ENCODE assay signal across 8 mouse cellular contexts in the genomic region with DNA sequence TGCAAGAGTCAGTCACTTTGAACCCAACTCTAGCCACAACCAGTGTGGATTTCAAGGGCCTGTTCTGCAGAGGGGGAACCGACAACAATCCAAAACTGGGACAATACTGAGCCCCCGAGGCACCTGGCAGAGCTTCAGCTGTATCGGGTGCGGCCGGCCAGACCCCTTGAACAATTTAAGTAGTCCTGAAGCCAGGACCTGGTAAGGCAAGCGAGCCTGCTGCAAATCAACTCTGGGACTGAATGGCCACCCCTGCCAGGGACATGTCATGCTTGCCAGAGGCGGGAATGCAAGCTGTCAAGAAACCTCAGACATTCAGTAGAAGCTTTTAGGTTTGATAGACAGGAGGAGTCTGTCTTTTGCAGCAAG. TPM values are rescaled to one million over a fixed set of nuclear protein-coding genes. Genes with fewer than 3 reads are reported as not detected.
A peak's percentile ranks its signal among the peaks of the same experiment; 100 is the strongest.
DNase-seq lines count a peak whose midpoint lies in the region; ATAC-seq lines count a peak whose summit lies in the region.

No protein-coding gene starts in this region.

- no peak overlapping the region for H3K27ac ChIP-seq in midbrain, embryonic 11.5 days (ENCODE audit: low read depth, low read length)

- H3K4me1 ChIP-seq in midbrain, embryonic 11.5 days (ENCODE audit: control insufficient read depth, insufficient read depth, low read length): peaks cover 49% of the 10 kb centered on the region

- intact Hi-C loops in gastrocnemius, postnatal 14 days (cut with DNase I; ENCODE audit: low total_unique reads): loop anchor here (5.0 to 10.0 kb wide), 3 partner anchors 274 to 622 kb away; no protein-coding TSS in a partner anchor

- H3K4me3 ChIP-seq in midbrain, embryonic 11.5 days (ENCODE audit: low read depth, low read length): peak overlapping the region; percentile 75

- H3K9ac ChIP-seq in midbrain, embryonic 11.5 days (ENCODE audit: low read length): peak overlapping the region; percentile 100

- ATAC-seq in cerebellum, adult (ENCODE audit: insufficient number of reproducible peaks, low FRiP score, low TSS enrichment): no peak
- ATAC-seq in midbrain, embryonic 11.5 days (ENCODE audit: low FRiP score): no peak

- WGBS in midbrain, embryonic 11.5 days: 9% methylated on average over 7 of the region's 7 CpGs

- no peaks in the 10 kb centered on the region for H3K9me3 ChIP-seq in midbrain, embryonic 11.5 days (ENCODE audit: control insufficient read depth, low read length)

- H3K27me3 ChIP-seq in midbrain, embryonic 11.5 days (ENCODE audit: control insufficient read depth, insufficient read depth, low read length): no peaks in the 10 kb centered on the region

- no peaks in the 10 kb centered on the region for H3K36me3 ChIP-seq in midbrain, embryonic 11.5 days (ENCODE audit: control insufficient read depth, insufficient read depth, low read length)

- H3K4me2 ChIP-seq in midbrain, embryonic 11.5 days: peak overlapping the region; percentile 92

- peak; percentile 42 for DNase-seq in cerebellum, adult 11 months
- peak; percentile 13 for DNase-seq in thymus, postnatal 4 days
- no peak for DNase-seq in thymus, postnatal 10 days (ENCODE audit: low spot score in 2 of 2)
- peak; percentile 44 for DNase-seq in heart, postnatal 4 days
- no peak for DNase-seq in midbrain, embryonic 11.5 days (ENCODE audit: low spot score, missing footprints)
- DNase-seq in gastrocnemius, postnatal 14 days: no peak
- DNase-seq in urinary bladder, adult 2 months (ENCODE audit: low spot score): no peak

RNA-seq across cellular contexts. Expression of gene Nuak1, which starts 1.2 kb away (rescaled TPM):
- 10 to 100 TPM; 39.5 to 45.8 TPM for total RNA-seq in heart, postnatal 4 days (2021)
- 4.8 TPM in 2 replicates for polyA plus RNA-seq in midbrain, embryonic 11.5 days (2014; fragmentation: Nextera tagmentation; extraction: Ambion mirVana)
- total RNA-seq in gastrocnemius, postnatal 14 days (2021): 10 to 100 TPM; 12.1 to 15.0 TPM
- 7.6 and 9.1 TPM in 2 replicates for polyA plus RNA-seq in urinary bladder, adult 2 months (2012; rRNA removed)

Comparison
In these comparisons a context has a peak if more than half of its experiments do, and no peak if none do; other contexts are left out.
1. DNase-seq: peak in cerebellum, adult 11 months (single experiment), thymus, postnatal 4 days (single experiment) and heart, postnatal 4 days (single experiment); none in thymus, postnatal 10 days (0 of 2), midbrain, embryonic 11.5 days (single experiment), gastrocnemius, postnatal 14 days (single experiment) and urinary bladder, adult 2 months (single experiment).